Mouse (Mus musculus) c-Kit-positive CD71-positive TER-119-negative erythroid progenitor cells, embryonic 14.5 days (primary cell): ENCODE results near the gene Cacna1b.

ENCODE experiments used
- DNase-seq: peaks from one replicate; pipeline ENCODE4 v3.0.0-alpha.2; 2013; ENCODE audit warnings: low read depth

The Cacna1b gene

GRCm38 (mm10) chr2:24719645-24720379 is 43.1 kb downstream of the Cacna1b start:
- no peak for DNase-seq

GRCm38 (mm10) chr2:24718906-24719305 is 44.0 kb downstream of the Cacna1b start:
- no peak for DNase-seq

- no peak for DNase-seq
Measured at GRCm38 (mm10) chr2:24717963-24718362, 45.0 kb downstream of the Cacna1b start.

- DNase-seq = no peak
Measured at GRCm38 (mm10) chr2:24717461-24717860, 45.5 kb downstream of the Cacna1b start.

- no peak for DNase-seq
Measured at GRCm38 (mm10) chr2:24705929-24706328, 57.0 kb downstream of the Cacna1b start.

GRCm38 (mm10) chr2:24702208-24702957 is 60.6 kb downstream of the Cacna1b start:
- no peak for DNase-seq

- DNase-seq = no peak
Measured at GRCm38 (mm10) chr2:24697281-24697980, 65.5 kb downstream of the Cacna1b start.

GRCm38 (mm10) chr2:24692371-24692770 is 70.6 kb downstream of the Cacna1b start:
- no peak for DNase-seq

- no peak for DNase-seq
Measured at GRCm38 (mm10) chr2:24690356-24690755, 72.6 kb downstream of the Cacna1b start.

- no peak for DNase-seq
Measured at GRCm38 (mm10) chr2:24685347-24685746, 77.6 kb downstream of the Cacna1b start.

GRCm38 (mm10) chr2:24684796-24685195 is 78.2 kb downstream of the Cacna1b start:
- DNase-seq = no peak

GRCm38 (mm10) chr2:24683266-24683665 is 79.7 kb downstream of the Cacna1b start:
- DNase-seq = no peak

- DNase-seq = no peak
Measured at GRCm38 (mm10) chr2:24680731-24681130, 82.2 kb downstream of the Cacna1b start.

- no peak for DNase-seq
Measured at GRCm38 (mm10) chr2:24680176-24680575, 82.8 kb downstream of the Cacna1b start.

GRCm38 (mm10) chr2:24679012-24679651 is 83.8 kb downstream of the Cacna1b start:
- DNase-seq = no peak

- no peak for DNase-seq
Measured at GRCm38 (mm10) chr2:24678538-24678937, 84.4 kb downstream of the Cacna1b start.

- DNase-seq = no peak
Measured at GRCm38 (mm10) chr2:24678110-24678509, 84.8 kb downstream of the Cacna1b start.

GRCm38 (mm10) chr2:24677629-24678028 is 85.3 kb downstream of the Cacna1b start:
- DNase-seq = no peak

- no peak for DNase-seq
Measured at GRCm38 (mm10) chr2:24674432-24675006, 88.4 kb downstream of the Cacna1b start.

- DNase-seq = no peak
Measured at GRCm38 (mm10) chr2:24668598-24668997, 94.4 kb downstream of the Cacna1b start.

- no peak for DNase-seq
Measured at GRCm38 (mm10) chr2:24664678-24665257, 98.2 kb downstream of the Cacna1b start.
